Mouse (Mus musculus) ES-Bruce4 (cell line): Measurements from ENCODE around the gene Emx1.

Experiments
- CTCF ChIP-seq: IDR thresholded peaks from one replicate; pipeline ENCODE4 v1.8.1; 2011; ENCODE audit warnings: low read depth, low read length
- EP300 ChIP-seq: IDR thresholded peaks from 2 replicates; pipeline ENCODE4 v1.6.1; 2011; ENCODE audit warnings: low read depth, low read length; ENCODE audit not compliant: insufficient read depth

- TF ChIP-seq CTCF = no peak
- TF ChIP-seq EP300 = no peak
Observed at GRCm38 (mm10) chr6:85165440-85165921, 21.8 kb upstream of the Emx1 start.
